Mouse (Mus musculus): Measurements from ENCODE around the gene Bub3. TPM values are rescaled to one million over a fixed set of nuclear protein-coding genes. Genes with fewer than 3 reads are reported as not detected.

Gene Bub3
- polyA plus RNA-seq (2012; rRNA removed), result 105 and 108 TPM in 2 replicates

GRCm38 (mm10) chr7:131559986-131560696 lies at the start of gene Bub3:
Bub3 (plus strand) TSS chr7:131560222.
- peaks cover 8% of the 10 kb centered on the region; the same call in 1 of the 2 replicates for H3K27me3 ChIP-seq (ENCODE audit: control insufficient read depth, insufficient read depth, low read length)
- TF ChIP-seq CTCF (IDR thresholded peaks at IDR 0.05; ENCODE audit: borderline replicate concordance, insufficient read depth, low read depth, low read length), result no peak
- TF ChIP-seq POLR2A (IDR thresholded peaks at IDR 0.05; ENCODE audit: borderline replicate concordance, insufficient read depth, low read length), result peak; percentile 96
- H3K27ac ChIP-seq (ENCODE audit: insufficient read depth, low read length), result peak within 1 kb of the TSS; percentile 86
- peak; percentile 93 to 96 for DNase-seq
- under 1% methylated on average over 47 of the region's 51 CpGs for whole genome bisulfite sequencing
- H3K4me1 ChIP-seq (ENCODE audit: control insufficient read depth, insufficient read depth, low read length), result no peaks in the 10 kb centered on the region; the same call in 1 of the 2 replicates
- peak within 1 kb of the TSS; percentile 78 for H3K4me3 ChIP-seq (replicated peaks; ENCODE audit: insufficient read depth, low read depth, low read length)

GRCm38 (mm10) chr7:131539979-131540378 lies 20.0 kb upstream of the Bub3 start:
- 2% methylated on average over 7 of the region's 7 CpGs for WGBS
- peak; percentile 56 to 74 for DNase-seq
- Histone ChIP-seq H3K27ac (ENCODE audit: insufficient read depth, low read length) (no peak overlapping the region), H3K4me1 (ENCODE audit: control insufficient read depth, insufficient read depth, low read length) (no peaks in the 10 kb centered on the region), H3K27me3 (ENCODE audit: control insufficient read depth, insufficient read depth, low read length) (peaks cover 14% of the 10 kb centered on the region; the same call in 1 of the 2 replicates), H3K4me3 (replicated peaks; ENCODE audit: insufficient read depth, low read depth, low read length) (no peak overlapping the region)
- TF ChIP-seq POLR2A (IDR thresholded peaks at IDR 0.05; ENCODE audit: borderline replicate concordance, insufficient read depth, low read length), result no peak
- TF ChIP-seq CTCF (IDR thresholded peaks at IDR 0.05; ENCODE audit: borderline replicate concordance, insufficient read depth, low read depth, low read length), result peak; percentile 71

- no peak overlapping the region for H3K4me3 ChIP-seq (replicated peaks; ENCODE audit: insufficient read depth, low read depth, low read length)
- TF ChIP-seq CTCF (IDR thresholded peaks at IDR 0.05; ENCODE audit: borderline replicate concordance, insufficient read depth, low read depth, low read length) (no peak), POLR2A (IDR thresholded peaks at IDR 0.05; ENCODE audit: borderline replicate concordance, insufficient read depth, low read length) (no peak)
- DNase-seq, result no peak
- peaks cover 21% of the 10 kb centered on the region; the same call in 1 of the 2 replicates for H3K27me3 ChIP-seq (ENCODE audit: control insufficient read depth, insufficient read depth, low read length)
- no peaks in the 10 kb centered on the region for H3K4me1 ChIP-seq (ENCODE audit: control insufficient read depth, insufficient read depth, low read length)
- 3% methylated on average over 41 of the region's 41 CpGs for WGBS
- no peak overlapping the region for H3K27ac ChIP-seq (ENCODE audit: insufficient read depth, low read length)
Measured at GRCm38 (mm10) chr7:131541184-131542114, 18.6 kb upstream of the Bub3 start.

- DNase-seq, result no peak
- peaks cover 21% of the 10 kb centered on the region; the same call in 1 of the 2 replicates for H3K27me3 ChIP-seq (ENCODE audit: control insufficient read depth, insufficient read depth, low read length)
- WGBS, result 2% methylated on average over 63 of the region's 65 CpGs
- H3K4me3 ChIP-seq (replicated peaks; ENCODE audit: insufficient read depth, low read depth, low read length), result no peak within 1 kb of the TSS
- no peaks in the 10 kb centered on the region for H3K4me1 ChIP-seq (ENCODE audit: control insufficient read depth, insufficient read depth, low read length)
- TF ChIP-seq POLR2A (IDR thresholded peaks at IDR 0.05; ENCODE audit: borderline replicate concordance, insufficient read depth, low read length), result no peak
- H3K27ac ChIP-seq (ENCODE audit: insufficient read depth, low read length), result no peak within 1 kb of the TSS
Measured at GRCm38 (mm10) chr7:131542115-131542871, 17.7 kb upstream of the Bub3 start, which contains the start of gene Hmx3. Hmx3 (plus strand) TSS chr7:131542867.

- under 1% methylated on average over 66 of the region's 71 CpGs for WGBS
- Histone ChIP-seq H3K4me3 (replicated peaks; ENCODE audit: insufficient read depth, low read depth, low read length) (no peak overlapping the region), H3K27me3 (ENCODE audit: control insufficient read depth, insufficient read depth, low read length) (peaks cover 22% of the 10 kb centered on the region; the same call in 1 of the 2 replicates), H3K27ac (ENCODE audit: insufficient read depth, low read length) (no peak overlapping the region), H3K4me1 (ENCODE audit: control insufficient read depth, insufficient read depth, low read length) (no peaks in the 10 kb centered on the region)
- peak in 1 of 2 experiments; percentile 24 for DNase-seq
- no peak for TF ChIP-seq POLR2A (IDR thresholded peaks at IDR 0.05; ENCODE audit: borderline replicate concordance, insufficient read depth, low read length)
- no peak for TF ChIP-seq CTCF (IDR thresholded peaks at IDR 0.05; ENCODE audit: borderline replicate concordance, insufficient read depth, low read depth, low read length)
Measured at GRCm38 (mm10) chr7:131542872-131543622, 17.0 kb upstream of the Bub3 start.

- TF ChIP-seq CTCF (IDR thresholded peaks at IDR 0.05; ENCODE audit: borderline replicate concordance, insufficient read depth, low read depth, low read length), result no peak
- TF ChIP-seq POLR2A (IDR thresholded peaks at IDR 0.05; ENCODE audit: borderline replicate concordance, insufficient read depth, low read length), result no peak
- Histone ChIP-seq H3K4me3 (replicated peaks; ENCODE audit: insufficient read depth, low read depth, low read length) (no peak overlapping the region), H3K27me3 (ENCODE audit: control insufficient read depth, insufficient read depth, low read length) (peaks cover 25% of the 10 kb centered on the region; the same call in 1 of the 2 replicates), H3K27ac (ENCODE audit: insufficient read depth, low read length) (no peak overlapping the region), H3K4me1 (ENCODE audit: control insufficient read depth, insufficient read depth, low read length) (no peaks in the 10 kb centered on the region)
- peak in 1 of 2 experiments; percentile 32 for DNase-seq
- WGBS, result 1% methylated on average over 75 of the region's 75 CpGs
Measured at GRCm38 (mm10) chr7:131543623-131544481, 16.2 kb upstream of the Bub3 start.

All from cerebellum, adult 2 months (tissue).